Comparison of ENCODE assay signal across 25 mouse cellular contexts in the genomic region with DNA sequence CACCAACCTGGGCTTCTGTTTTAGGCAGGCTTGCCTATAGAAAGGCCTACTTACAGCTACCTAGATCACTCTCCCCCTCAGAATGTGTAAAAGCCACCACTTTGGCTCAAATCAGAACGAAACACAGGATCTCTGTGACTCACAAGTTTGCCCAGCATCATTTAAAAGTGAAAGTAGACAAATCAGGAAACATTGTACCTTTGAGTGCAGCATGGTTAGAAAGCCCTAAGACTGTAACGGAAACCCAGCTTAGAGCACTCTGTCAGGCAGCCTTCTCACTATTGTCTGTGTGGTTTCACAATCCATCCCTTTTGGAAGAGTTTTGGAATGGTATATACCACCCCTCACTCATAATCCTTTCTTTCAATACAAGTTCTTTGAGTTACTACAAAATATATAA. TPM values are rescaled to one million over a fixed set of nuclear protein-coding genes. Genes with fewer than 3 reads are reported as not detected.
DNase-seq lines count a peak whose midpoint lies in the region; ATAC-seq lines count a peak whose summit lies in the region.
"Had no signal": no experiment of that assay in that cellular context is flagged by ENCODE, and none has a peak within 500 bp of the region (broad histone marks: within the 10 kb centered on the region; RNA-seq: fewer than 3 reads in every experiment).

No protein-coding gene starts in this region.

- H3K27me3 ChIP-seq in megakaryocyte, embryonic 14.5 days (replicated peaks), result no peaks in the 10 kb centered on the region
- H3K27me3 ChIP-seq: CH12.LX; forebrain, embryonic 13.5 days; heart, embryonic 15.5 days; intestine, embryonic 15.5 days had no signal

- no peak for ATAC-seq in megakaryocyte, adult 5-6 weeks (ENCODE audit: poor library complexity, severe bottlenecking)
- ATAC-seq in activated CD4-positive, CD25-positive, alpha-beta regulatory T cell, adult 4 months, result peak; percentile 83
- ATAC-seq: forebrain, embryonic 13.5 days; forebrain, embryonic 16.5 days; hindbrain, postnatal 0 days; intestine, embryonic 15.5 days had no signal

- peak; percentile 60 for DNase-seq in induced T-regulatory cell, adult 2 months (ENCODE audit: low read depth)
- DNase-seq in naive thymus-derived CD4-positive, alpha-beta T cell, adult 2 months (ENCODE audit: low read depth), result peak; percentile 62
- no peak for DNase-seq in right cerebral cortex, adult 18-20 months
- no peak for DNase-seq in layer of hippocampus, adult 9-11 months
- DNase-seq in kidney, adult 9 months, result no peak
- DNase-seq: adrenal gland, adult 8-10 months; adrenal gland, postnatal 25 days; B cell, adult 2 months; cerebellum, adult 18-20 months; cerebellum, adult 9-10 months; cerebellum, postnatal 14 days; gastrocnemius, postnatal 10 days; gastrocnemius, postnatal 36 days; heart, postnatal 10 days; heart, postnatal 36 days had no signal

- peaks cover 37% of the 10 kb centered on the region for H3K4me1 ChIP-seq in megakaryocyte, embryonic 14.5 days
- H3K4me1 ChIP-seq: forebrain, embryonic 10.5 days; forebrain, embryonic 13.5 days; heart, embryonic 15.5 days; intestine, embryonic 15.5 days had no signal

- peaks cover 73% of the 10 kb centered on the region for H3K36me3 ChIP-seq in megakaryocyte, embryonic 14.5 days (replicated peaks; ENCODE audit: low read length)
- H3K36me3 ChIP-seq: forebrain, embryonic 10.5 days; heart, embryonic 15.5 days; intestine, embryonic 15.5 days had no signal

- no peaks in the 10 kb centered on the region for H3K9me3 ChIP-seq in megakaryocyte, embryonic 14.5 days
- H3K9me3 ChIP-seq: forebrain, embryonic 10.5 days; forebrain, embryonic 13.5 days; heart, embryonic 15.5 days; intestine, embryonic 15.5 days had no signal

- peak overlapping the region; percentile 69 for H3K4me3 ChIP-seq in megakaryocyte, embryonic 14.5 days (replicated peaks)
- H3K4me3 ChIP-seq: forebrain, embryonic 10.5 days; forebrain, embryonic 13.5 days; heart, embryonic 15.5 days; intestine, embryonic 15.5 days had no signal

RNA-seq across cellular contexts. Expression of a gene that starts 21.5 kb away (rescaled TPM):
- polyA plus RNA-seq in megakaryocyte, embryonic 14.5 days (2012; ENCODE audit: insufficient read depth, low replicate concordance), result 0.95 and 5.6 TPM in 2 replicates
- 18.4 and 25.3 TPM in 2 replicates for total RNA-seq in megakaryocyte, adult 5-6 weeks (2015)
- total RNA-seq in megakaryocyte, adult 5-6 weeks (2017), result 45.6 and 51.5 TPM in 2 replicates
- polyA plus RNA-seq in activated CD4-positive, CD25-positive, alpha-beta regulatory T cell, adult 4 months (2017; shearing (Covaris generic)), result 10 to 100 TPM; 31.4 to 37.2 TPM

RNA-seq across cellular contexts. Expression of a gene that starts 21.6 kb away (rescaled TPM):
- 0.97 and 6.3 TPM in 2 replicates for polyA plus RNA-seq in megakaryocyte, embryonic 14.5 days (2012; ENCODE audit: insufficient read depth, low replicate concordance)
- 3.7 and 5.8 TPM in 2 replicates for total RNA-seq in megakaryocyte, adult 5-6 weeks (2015)
- total RNA-seq in megakaryocyte, adult 5-6 weeks (2017), result 3.8 and 4.8 TPM in 2 replicates
- polyA plus RNA-seq in activated CD4-positive, CD25-positive, alpha-beta regulatory T cell, adult 4 months (2017; shearing (Covaris generic)), result 1 to 10 TPM; 7.1 to 8.7 TPM

RNA-seq across cellular contexts. Expression of a gene that starts 24.8 kb away (rescaled TPM):
- 1.6 and 13.8 TPM in 2 replicates for polyA plus RNA-seq in megakaryocyte, embryonic 14.5 days (2012; ENCODE audit: insufficient read depth, low replicate concordance)
- total RNA-seq in megakaryocyte, adult 5-6 weeks (2015), result 39.8 and 43.4 TPM in 2 replicates
- 26.8 and 37.1 TPM in 2 replicates for total RNA-seq in megakaryocyte, adult 5-6 weeks (2017)
- polyA plus RNA-seq in activated CD4-positive, CD25-positive, alpha-beta regulatory T cell, adult 4 months (2017; shearing (Covaris generic)), result 10 to 100 TPM; 52.6 to 60.0 TPM

Comparison
In these comparisons a context has a peak if more than half of its experiments do, and no peak if none do; other contexts are left out.
1. DNase-seq: peak in induced T-regulatory cell, adult 2 months (single experiment) and naive thymus-derived CD4-positive, alpha-beta T cell, adult 2 months (single experiment); none in right cerebral cortex, adult 18-20 months (single experiment), layer of hippocampus, adult 9-11 months (single experiment) and kidney, adult 9 months (single experiment).